Mouse (Mus musculus): ENCODE measurements around the gene Lsm11.

- TF ChIP-seq CTCF (IDR thresholded peaks at IDR 0.05; ENCODE audit: low read depth) (no peak), EP300 (optimal IDR thresholded peaks at IDR 0.05) (no peak)
Observed at GRCm38 (mm10) chr11:45908070-45908469, 36.7 kb downstream of the Lsm11 start.
